Mouse (Mus musculus) 3134 (cell line): ENCODE measurements around the gene Fam69b.

Source experiments
- DNase-seq: peaks from one replicate; pipeline ENCODE4 v3.0.0-alpha.2; 2011; ENCODE audit warnings: low spot score; ENCODE audit not compliant: insufficient read length; ENCODE audit errors: extremely low read depth

Fam69b gene

DNA sequence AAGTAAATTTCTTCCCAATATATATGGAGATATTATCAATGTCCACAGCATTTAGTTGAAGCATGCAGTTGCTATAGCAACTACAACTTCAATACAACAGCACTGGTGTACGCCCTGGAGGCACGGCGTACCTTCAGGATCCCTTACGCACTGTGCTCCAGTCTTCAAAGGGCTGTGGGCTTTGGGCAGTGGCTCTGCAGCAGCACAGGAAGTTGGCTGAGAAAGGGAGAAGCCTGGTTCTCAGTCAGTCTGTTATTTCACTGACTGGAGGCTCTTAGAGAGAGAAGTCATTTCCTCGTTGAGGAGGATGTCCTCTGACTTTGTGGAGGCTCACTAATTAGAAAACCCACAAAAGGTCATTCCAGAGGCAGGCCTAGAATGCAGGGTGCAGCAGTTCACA, 5.3 kb upstream of the Fam69b start:
- no peak for DNase-seq

GRCm38 (mm10) chr2:26625419-26625818, 2.8 kb upstream of the Fam69b start:
- no peak for DNase-seq

DNA sequence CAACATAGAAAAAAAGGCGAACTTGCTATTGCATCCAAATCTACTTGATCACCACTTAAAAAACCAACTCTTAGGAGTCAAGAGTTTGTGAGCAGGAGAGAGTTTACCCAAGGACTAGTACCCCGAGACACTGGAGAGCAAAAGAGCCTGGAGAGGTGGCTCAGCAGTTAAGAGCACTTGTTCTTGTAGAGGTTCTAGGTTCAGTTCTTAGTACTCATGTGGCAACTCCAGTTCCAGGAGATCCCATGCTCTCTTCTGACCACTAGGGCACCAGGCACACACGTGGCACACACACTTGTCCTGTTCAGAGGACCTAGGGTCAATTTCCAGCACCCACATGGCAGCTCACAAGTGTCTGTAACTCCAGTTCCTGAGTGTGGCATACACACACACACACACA, 2.2 kb upstream of the Fam69b start:
- no peak for DNase-seq

DNA sequence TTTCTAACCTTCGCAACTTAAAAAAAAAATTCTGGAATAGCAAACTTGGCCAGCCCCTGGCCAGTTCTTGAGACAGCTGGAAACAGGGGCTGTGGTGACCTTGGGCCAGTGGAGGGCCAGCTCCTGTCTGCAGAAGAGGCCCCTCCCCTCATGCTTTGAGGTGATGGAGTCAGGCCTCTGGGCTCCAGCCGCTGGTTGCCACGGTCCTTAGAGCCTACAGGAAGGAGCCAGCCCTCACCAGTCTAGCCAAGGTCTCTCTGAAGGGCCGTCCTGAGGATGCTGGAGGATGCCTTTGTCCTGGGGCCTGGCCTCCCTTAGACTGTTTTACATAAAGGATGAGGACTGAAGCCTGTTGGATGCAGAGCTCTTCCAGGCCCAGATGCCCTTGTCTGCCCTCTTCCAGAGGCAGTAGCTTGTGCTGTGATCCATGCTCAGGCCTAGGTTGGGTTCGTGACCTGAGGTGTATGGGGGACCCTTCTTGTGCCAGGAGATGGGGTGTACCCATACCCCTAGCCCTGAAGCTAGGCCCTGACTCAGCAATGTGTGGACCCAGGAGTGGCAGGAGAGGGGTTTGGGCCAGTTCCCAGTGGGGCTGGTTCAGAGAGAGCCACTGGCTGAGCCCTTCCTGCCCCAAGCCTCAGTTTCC, 658 bp downstream of the Fam69b start:
- DNase-seq = no peak

DNA sequence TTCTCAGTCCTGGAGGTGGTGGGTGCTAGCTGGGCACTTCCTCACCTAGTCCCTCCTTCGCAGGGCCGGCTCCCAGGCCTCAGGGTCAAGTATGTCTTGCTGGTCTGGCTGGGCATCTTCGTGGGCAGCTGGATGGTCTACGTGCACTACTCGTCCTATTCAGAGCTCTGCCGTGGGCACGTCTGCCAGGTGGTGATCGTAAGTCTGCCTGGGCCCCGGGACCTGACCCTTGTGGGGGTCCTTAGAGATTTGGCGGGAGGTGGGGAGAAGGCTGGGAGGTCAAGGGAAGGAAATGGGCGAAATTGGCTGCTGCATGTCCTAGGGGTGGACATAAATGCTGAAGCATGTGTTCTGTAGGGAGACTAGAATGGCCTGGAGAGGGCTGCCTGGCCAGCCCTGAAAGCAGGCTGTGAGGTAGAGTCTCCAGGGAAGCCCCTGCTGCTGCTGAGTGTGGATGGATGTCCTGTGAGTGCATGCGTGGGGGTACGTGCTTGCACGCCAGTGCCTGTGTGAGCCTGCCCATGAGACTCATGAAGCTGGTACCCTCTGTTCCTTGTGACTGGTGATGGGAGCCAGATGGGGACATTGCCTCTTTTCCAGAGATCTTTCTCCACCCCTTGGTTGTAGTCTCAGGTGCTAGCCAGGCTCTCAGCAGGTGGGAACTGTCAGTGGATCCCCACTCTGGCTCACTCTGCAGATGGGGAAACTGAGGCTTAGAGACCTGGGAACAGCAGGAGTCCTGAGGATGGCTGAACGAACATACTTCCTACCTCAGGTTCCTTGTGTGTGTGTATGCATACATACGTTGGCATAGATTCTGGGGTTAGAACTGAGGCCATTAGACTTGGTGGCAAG, 4.5 kb downstream of the Fam69b start:
- no peak for DNase-seq

DNA sequence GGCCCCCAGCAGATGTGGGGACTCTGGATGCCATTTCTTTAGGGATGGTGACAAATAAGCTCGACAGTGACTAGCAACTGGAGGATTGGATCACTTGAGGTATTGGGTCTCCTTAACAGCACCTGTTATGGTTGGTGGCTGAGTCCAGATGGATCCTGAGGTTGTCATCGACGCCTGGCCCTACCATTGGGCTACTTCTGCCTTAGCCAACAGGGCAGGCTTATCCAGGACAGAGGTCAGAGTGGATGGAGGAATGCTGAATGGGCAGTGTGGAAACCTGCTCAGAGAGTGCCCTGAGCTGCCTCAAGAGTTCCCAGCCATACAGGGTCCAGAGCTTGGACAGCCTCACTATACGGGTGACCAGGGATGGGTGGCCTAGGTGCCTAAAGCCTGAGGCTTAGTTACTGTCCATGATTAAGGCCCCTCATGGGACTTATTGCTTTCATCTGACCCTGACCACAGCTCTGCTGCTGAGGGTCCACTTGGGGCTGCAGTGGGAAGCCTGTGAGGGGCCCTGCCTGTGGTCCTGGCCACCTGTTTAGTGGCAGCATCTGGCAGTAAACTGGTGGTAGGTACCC, 5.8 kb downstream of the Fam69b start:
- DNase-seq = no peak

DNA sequence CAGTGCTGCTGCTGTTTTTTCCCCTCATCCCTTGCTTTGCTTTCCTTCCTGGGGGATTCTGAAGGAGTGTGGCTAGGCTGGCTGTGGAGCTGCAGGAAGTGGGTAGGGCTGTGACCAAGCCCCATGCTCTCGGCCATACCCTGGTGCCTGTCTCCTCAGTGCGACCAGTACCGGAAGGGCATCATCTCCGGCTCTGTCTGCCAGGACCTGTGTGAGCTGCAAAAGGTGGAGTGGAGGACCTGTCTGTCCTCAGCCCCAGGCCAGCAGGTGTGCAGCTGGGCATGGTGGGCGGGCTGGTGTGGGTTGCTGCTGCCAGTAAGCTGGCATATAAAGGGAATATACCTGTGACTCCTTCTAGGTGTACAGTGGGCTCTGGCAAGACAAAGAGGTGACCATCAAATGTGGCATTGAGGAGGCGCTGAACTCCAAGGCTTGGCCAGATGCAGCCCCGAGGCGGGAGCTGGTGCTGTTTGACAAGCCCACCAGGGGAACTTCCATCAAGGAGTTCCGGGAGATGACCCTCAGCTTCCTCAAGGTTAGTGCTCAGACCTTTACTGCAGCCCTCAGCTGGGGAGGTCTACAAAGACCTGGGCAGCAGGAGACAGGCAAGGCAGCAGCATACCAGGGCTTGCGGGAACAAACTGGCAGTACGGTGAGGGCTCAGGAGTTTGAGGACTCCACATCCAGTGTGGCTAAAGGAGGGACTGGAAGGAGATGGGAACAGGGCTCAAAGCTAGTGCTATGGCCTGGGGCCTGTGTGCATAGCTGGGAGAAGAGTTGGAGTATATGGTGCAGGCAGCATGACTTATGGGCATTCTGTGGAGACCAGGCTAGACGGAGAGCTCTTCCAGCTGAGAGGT, 6.6 kb downstream of the Fam69b start:
- DNase-seq = peak; percentile 49

DNA sequence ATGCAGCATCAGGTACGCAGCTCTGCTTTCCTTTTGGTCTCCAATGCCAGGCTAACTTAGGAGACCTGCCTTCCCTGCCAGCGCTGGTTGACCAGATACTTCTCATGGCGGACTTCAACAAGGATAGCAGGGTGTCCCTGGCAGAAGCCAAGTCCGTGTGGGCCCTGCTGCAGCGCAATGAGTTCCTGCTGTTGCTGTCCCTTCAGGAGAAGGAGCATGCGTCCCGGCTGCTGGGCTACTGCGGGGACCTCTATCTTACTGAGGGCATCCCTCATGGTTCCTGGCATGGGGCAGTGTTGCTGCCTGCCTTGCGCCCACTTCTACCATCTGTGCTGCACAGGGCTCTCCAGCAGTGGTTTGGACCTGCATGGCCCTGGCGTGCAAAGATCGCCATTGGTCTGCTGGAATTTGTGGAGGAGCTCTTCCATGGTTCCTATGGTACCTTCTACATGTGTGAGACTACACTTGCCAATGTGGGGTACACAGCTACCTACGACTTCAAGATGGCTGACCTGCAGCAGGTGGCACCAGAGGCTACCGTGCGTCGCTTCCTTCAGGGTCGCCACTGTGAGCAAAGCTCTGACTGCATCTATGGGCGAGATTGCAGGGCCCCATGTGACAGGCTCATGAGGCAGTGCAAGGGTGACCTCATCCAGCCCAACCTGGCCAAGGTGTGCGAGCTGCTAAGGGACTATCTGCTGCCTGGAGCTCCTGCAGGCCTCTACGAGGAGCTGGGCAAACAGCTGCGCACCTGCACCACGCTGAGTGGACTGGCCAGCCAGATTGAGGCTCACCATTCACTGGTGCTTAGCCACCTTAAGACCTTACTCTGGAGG, 7.5 kb downstream of the Fam69b start:
- DNase-seq = peak; percentile 45

GRCm38 (mm10) chr2:26636325-26636635, 8.0 kb downstream of the Fam69b start:
- DNase-seq = no peak

DNA sequence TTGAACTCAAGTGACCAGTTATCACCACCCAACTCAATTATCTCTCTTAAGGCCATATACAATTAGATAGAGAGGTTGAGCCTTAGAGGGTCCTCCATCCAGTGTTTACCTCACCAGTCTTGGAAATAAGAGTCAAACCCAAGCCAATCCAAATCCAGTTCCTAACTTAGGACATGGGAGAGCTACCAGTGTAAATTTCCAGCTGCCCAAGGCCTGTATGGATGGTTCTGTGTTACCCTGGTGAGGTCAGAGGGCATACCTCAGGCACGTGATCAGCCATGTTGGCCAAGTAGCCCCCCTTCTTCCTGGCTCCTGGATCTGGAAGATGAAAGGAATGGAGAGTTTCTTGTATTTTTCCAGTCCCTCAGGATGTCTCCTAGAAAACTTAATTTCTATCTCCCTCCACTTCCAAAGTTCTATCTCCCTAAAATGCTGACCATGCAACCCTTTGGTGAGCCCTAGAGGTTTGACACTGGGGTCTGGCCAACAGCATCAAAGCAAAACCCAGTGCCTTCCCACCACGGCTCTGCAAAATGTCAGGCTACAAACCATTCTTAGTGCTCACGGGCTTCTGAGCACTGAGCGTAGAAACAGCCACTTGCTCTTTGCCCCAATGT, 9.2 kb downstream of the Fam69b start:
- DNase-seq = no peak

- DNase-seq = no peak
These were observed 9.8 kb downstream of the Fam69b start for GRCm38 (mm10) chr2:26638039-26638438.

- no peak for DNase-seq
These were observed 10.3 kb downstream of the Fam69b start for GRCm38 (mm10) chr2:26638572-26638971.

DNA sequence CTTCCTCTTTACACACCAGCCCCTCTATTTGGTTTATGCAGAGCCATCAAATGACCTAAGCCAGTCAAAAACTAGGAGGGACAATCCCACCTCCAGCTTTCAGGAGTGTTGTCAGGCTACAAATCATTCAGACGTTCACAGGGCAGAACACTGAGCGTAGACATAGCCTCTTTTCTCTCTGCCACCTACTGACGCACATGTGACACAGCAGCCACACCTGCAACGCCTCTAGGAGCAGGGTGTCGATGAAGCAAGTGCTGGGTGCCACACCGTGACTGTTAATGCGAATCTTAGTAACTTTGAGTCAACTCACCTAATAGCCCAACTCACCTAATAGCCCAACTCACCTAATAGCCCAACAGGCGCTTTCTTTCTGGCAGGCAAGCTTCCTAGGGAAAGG, 10.8 kb downstream of the Fam69b start:
- no peak for DNase-seq

DNA sequence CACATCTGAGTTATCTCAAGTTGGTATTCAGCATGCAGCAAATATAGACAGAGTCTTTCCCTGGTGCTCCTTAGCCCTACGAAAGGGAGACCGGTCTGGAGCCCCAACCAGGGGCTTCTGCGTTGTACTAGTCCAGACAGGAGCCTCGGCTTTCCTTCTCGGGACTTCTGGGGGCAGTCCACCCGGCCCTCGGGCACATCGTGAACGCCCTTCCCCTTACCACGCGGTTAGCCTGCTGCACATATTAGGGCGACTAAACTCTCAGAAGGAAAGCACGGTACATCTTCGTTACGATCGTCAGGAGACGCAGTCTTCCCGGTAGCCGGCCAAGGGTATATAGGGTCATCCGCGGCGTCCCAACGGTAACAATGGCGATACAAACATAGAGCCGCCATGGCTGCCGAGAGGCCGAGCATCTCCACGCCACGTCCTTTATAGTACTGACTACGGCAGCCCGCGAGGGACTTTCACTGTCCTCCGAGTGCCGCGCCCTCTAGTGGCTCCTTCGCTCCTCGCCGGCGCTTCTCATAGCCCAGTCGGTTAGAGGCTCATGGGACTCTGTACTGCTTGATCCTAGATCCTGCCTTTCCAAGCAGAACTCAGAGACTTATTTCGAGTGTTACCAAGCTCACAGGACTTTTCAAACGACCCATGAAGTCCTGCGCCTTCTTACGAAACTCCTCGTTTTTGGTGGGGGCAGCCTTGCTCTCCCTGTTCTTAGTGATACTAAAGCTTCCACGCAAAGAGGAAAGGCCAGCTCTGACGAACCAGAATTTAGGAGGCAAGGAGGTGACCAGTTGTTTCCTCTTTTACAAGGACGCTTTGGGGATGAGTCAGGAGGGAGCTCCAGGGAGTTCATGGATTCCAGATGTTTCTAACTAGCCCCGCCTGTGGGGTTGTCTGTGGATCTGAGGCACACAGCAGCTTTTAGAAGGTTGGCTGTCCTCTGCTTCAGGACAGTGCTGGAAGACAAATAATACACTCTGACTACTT, 11.9 kb downstream of the Fam69b start:
- DNase-seq = peak; percentile 89

DNA sequence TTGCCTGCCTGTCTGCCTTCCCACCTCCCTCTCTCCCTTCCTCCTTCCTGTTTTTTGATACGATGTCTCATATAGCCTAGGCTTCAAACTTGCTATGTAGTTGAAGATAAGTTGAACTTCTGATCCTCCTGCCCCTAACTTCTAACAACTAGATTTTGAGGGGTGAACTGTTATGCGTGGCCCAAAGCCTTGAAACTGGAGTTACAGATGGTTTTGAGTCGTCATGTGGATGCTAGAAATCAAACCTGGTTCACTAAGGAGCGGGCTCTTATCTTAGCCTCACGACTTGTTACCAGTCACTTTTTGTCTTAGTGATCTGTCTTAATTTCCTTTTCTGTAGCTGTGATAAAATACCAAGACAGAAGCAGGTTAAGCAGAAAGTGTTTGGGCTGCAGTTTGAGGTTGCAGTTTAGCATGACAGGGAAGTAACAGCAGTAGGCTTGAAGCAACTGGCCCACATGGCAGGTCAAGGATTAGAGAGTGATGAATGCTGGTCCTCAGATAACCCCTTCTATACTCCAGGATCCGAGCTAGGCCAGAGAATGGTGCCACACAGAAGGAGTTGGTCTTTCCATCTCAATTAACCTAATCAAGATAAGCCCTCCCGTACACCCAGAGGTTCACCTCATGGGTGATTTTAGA, 12.9 kb downstream of the Fam69b start:
- no peak for DNase-seq

- DNase-seq = no peak
These were observed 15.7 kb downstream of the Fam69b start for GRCm38 (mm10) chr2:26643942-26644341.

DNA sequence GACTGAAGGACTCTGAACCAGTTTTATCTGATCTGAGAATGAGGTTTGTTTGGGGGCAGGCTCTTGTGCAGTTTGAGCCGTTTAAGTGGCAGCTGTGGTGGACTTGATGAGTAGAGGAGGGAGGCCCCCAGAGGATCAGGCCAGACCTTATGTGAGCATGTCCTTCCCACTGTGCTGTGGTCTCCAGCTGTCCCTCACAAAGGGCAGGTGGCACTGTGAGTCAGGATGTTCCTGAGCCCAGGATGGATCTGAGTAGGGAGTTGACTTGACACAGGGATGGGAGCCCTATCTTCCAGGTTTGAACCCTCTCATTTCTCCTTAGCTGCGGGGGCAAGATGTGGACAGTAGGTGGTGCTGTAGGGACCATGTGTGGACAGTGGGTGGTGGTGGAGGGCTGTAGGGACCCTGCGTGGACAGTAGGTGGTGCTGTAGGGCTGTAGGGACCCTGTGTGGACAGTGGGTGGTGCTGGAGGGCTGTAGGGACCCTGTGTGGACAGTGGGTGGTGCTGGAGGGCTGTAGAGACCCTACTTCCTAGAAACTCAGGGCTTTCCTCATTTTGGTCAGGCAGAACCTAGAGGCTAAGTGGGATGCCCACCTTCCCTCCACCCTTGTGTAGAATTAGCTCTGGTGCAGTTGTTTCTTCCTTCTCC, 18.5 kb downstream of the Fam69b start:
- peak; percentile 75 for DNase-seq

DNA sequence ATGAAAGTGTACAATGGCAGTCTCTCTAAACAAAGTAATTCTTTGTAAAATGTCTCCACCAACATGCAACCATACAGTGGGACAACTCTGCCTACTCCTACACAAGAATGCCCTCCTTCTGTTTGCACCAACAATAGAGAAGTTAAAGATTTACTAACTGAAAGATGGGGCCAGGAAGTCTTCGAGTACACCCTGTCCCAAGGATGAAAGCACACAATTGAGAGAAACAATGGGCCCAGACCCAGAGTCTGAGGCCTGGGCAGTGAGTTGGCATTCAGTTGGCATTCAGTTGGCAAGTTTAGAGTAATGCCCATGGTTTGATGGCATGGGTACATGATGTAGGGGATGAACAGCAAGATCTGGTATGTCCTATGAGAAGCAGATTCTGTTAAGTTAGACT, 26.4 kb downstream of the Fam69b start:
- DNase-seq = no peak
